Mouse (Mus musculus): ENCODE results near the gene Abca13. TPM values are rescaled to one million over a fixed set of nuclear protein-coding genes. Genes with fewer than 3 reads are reported as not detected.
"Not testable (repeated sequence)": the region's sequence is repeated elsewhere in the genome, so short reads cannot be mapped to it uniquely, and the experiment has no call there.

Gene Abca13
- polyA plus RNA-seq, 2 experiments, result 0.01 TPM; not detected in 1

- ATAC-seq (ENCODE audit: low FRiP score, low read depth) (no peak), DNase-seq (ENCODE audit: low spot score) (no peak)
- WGBS, result 79% methylated on average over 2 of the region's 2 CpGs
- H3K4me3 ChIP-seq (replicated peaks; ENCODE audit: low read length), result no peak overlapping the region
- no peaks in the 10 kb centered on the region for H3K27me3 ChIP-seq (ENCODE audit: control insufficient read depth, insufficient read depth, low read length)
- H3K4me2 ChIP-seq (replicated peaks; ENCODE audit: low read depth, low read length, severe bottlenecking), result no peak overlapping the region
- H3K9me3 ChIP-seq (ENCODE audit: control insufficient read depth, low read length), result no peaks in the 10 kb centered on the region
- TF ChIP-seq POLR2A (IDR thresholded peaks at IDR 0.05; ENCODE audit: borderline replicate concordance, extremely low read depth, insufficient read depth, insufficient read length), result no peak
- H3K36me3 ChIP-seq (ENCODE audit: control insufficient read depth, insufficient read depth, low read length), result no peaks in the 10 kb centered on the region
- no peaks in the 10 kb centered on the region for H3K4me1 ChIP-seq (ENCODE audit: control insufficient read depth, insufficient read depth, low read length)
- H3K27ac ChIP-seq (replicated peaks; ENCODE audit: low read depth, low read length), result no peak overlapping the region
- no peak overlapping the region for H3K9ac ChIP-seq (ENCODE audit: low read depth, low read length, severe bottlenecking)
Observed at GRCm38 (mm10) chr11:9439781-9440180, 248.0 kb downstream of the Abca13 start.

- H3K27me3 ChIP-seq (ENCODE audit: control insufficient read depth, insufficient read depth, low read length), result no peaks in the 10 kb centered on the region
- H3K4me1 ChIP-seq (ENCODE audit: control insufficient read depth, insufficient read depth, low read length), result no peaks in the 10 kb centered on the region
- H3K9ac ChIP-seq (ENCODE audit: low read depth, low read length, severe bottlenecking), result no peak overlapping the region
- H3K4me3 ChIP-seq (replicated peaks; ENCODE audit: low read length), result no peak overlapping the region
- WGBS, result 71% methylated on average over 4 of the region's 4 CpGs
- no peak overlapping the region for H3K27ac ChIP-seq (replicated peaks; ENCODE audit: low read depth, low read length)
- ATAC-seq (ENCODE audit: low FRiP score, low read depth) (no peak), DNase-seq (ENCODE audit: low spot score) (no peak)
- H3K36me3 ChIP-seq (ENCODE audit: control insufficient read depth, insufficient read depth, low read length), result no peaks in the 10 kb centered on the region
- no peak for TF ChIP-seq POLR2A (IDR thresholded peaks at IDR 0.05; ENCODE audit: borderline replicate concordance, extremely low read depth, insufficient read depth, insufficient read length)
- no peak overlapping the region for H3K4me2 ChIP-seq (replicated peaks; ENCODE audit: low read depth, low read length, severe bottlenecking)
- no peaks in the 10 kb centered on the region for H3K9me3 ChIP-seq (ENCODE audit: control insufficient read depth, low read length)
Observed at GRCm38 (mm10) chr11:9441192-9441591, 249.4 kb downstream of the Abca13 start.

- Histone ChIP-seq H3K36me3 (ENCODE audit: control insufficient read depth, insufficient read depth, low read length) (no peaks in the 10 kb centered on the region), H3K9me3 (ENCODE audit: control insufficient read depth, low read length) (no peaks in the 10 kb centered on the region), H3K27ac (replicated peaks; ENCODE audit: low read depth, low read length) (no peak overlapping the region), H3K9ac (ENCODE audit: low read depth, low read length, severe bottlenecking) (no peak overlapping the region), H3K4me2 (replicated peaks; ENCODE audit: low read depth, low read length, severe bottlenecking) (no peak overlapping the region), H3K4me3 (replicated peaks; ENCODE audit: low read length) (no peak overlapping the region), H3K27me3 (ENCODE audit: control insufficient read depth, insufficient read depth, low read length) (no peaks in the 10 kb centered on the region), H3K4me1 (ENCODE audit: control insufficient read depth, insufficient read depth, low read length) (no peaks in the 10 kb centered on the region)
- TF ChIP-seq POLR2A (IDR thresholded peaks at IDR 0.05; ENCODE audit: borderline replicate concordance, extremely low read depth, insufficient read depth, insufficient read length), result no peak
- no peak for ATAC-seq (ENCODE audit: low FRiP score, low read depth)
- 85% methylated on average over 1 of the region's 1 CpGs for WGBS
- DNase-seq (ENCODE audit: low spot score), result no peak
Observed at GRCm38 (mm10) chr11:9472400-9472799, 280.7 kb downstream of the Abca13 start.

GRCm38 (mm10) chr11:9481511-9481910, 289.8 kb downstream of the Abca13 start:
- no peaks in the 10 kb centered on the region for H3K4me1 ChIP-seq (ENCODE audit: control insufficient read depth, insufficient read depth, low read length)
- peak; percentile 39 for DNase-seq (ENCODE audit: low spot score)
- H3K27me3 ChIP-seq (ENCODE audit: control insufficient read depth, insufficient read depth, low read length), result no peaks in the 10 kb centered on the region
- no peaks in the 10 kb centered on the region for H3K9me3 ChIP-seq (ENCODE audit: control insufficient read depth, low read length)
- H3K9ac ChIP-seq (ENCODE audit: low read depth, low read length, severe bottlenecking), result no peak overlapping the region
- H3K4me3 ChIP-seq (replicated peaks; ENCODE audit: low read length), result no peak overlapping the region
- no peak overlapping the region for H3K4me2 ChIP-seq (replicated peaks; ENCODE audit: low read depth, low read length, severe bottlenecking)
- ATAC-seq (ENCODE audit: low FRiP score, low read depth), result no peak
- no peaks in the 10 kb centered on the region for H3K36me3 ChIP-seq (ENCODE audit: control insufficient read depth, insufficient read depth, low read length)
- no peak for TF ChIP-seq POLR2A (IDR thresholded peaks at IDR 0.05; ENCODE audit: borderline replicate concordance, extremely low read depth, insufficient read depth, insufficient read length)
- H3K27ac ChIP-seq (replicated peaks; ENCODE audit: low read depth, low read length), result no peak overlapping the region
- WGBS, result 16% methylated on average over 6 of the region's 6 CpGs

- no peaks in the 10 kb centered on the region for H3K27me3 ChIP-seq (ENCODE audit: control insufficient read depth, insufficient read depth, low read length)
- no peaks in the 10 kb centered on the region for H3K9me3 ChIP-seq (ENCODE audit: control insufficient read depth, low read length)
- ATAC-seq (ENCODE audit: low FRiP score, low read depth) (no peak), DNase-seq (ENCODE audit: low spot score) (no peak)
- H3K4me2 ChIP-seq (replicated peaks; ENCODE audit: low read depth, low read length, severe bottlenecking), result no peak overlapping the region
- no peak overlapping the region for H3K27ac ChIP-seq (replicated peaks; ENCODE audit: low read depth, low read length)
- no peak overlapping the region for H3K9ac ChIP-seq (ENCODE audit: low read depth, low read length, severe bottlenecking)
- H3K36me3 ChIP-seq (ENCODE audit: control insufficient read depth, insufficient read depth, low read length), result no peaks in the 10 kb centered on the region
- no peak for TF ChIP-seq POLR2A (IDR thresholded peaks at IDR 0.05; ENCODE audit: borderline replicate concordance, extremely low read depth, insufficient read depth, insufficient read length)
- WGBS, result 44% methylated on average over 5 of the region's 5 CpGs
- H3K4me1 ChIP-seq (ENCODE audit: control insufficient read depth, insufficient read depth, low read length), result no peaks in the 10 kb centered on the region
- H3K4me3 ChIP-seq (replicated peaks; ENCODE audit: low read length), result no peak overlapping the region
Observed at GRCm38 (mm10) chr11:9500326-9501142, 308.8 kb downstream of the Abca13 start.

- not testable (repeated sequence) for H3K27ac ChIP-seq (replicated peaks; ENCODE audit: low read depth, low read length); H3K4me3 ChIP-seq (replicated peaks; ENCODE audit: low read length); H3K9me3 ChIP-seq (ENCODE audit: control insufficient read depth, low read length); H3K9ac ChIP-seq (ENCODE audit: low read depth, low read length, severe bottlenecking); H3K4me2 ChIP-seq (replicated peaks; ENCODE audit: low read depth, low read length, severe bottlenecking); H3K27me3 ChIP-seq (ENCODE audit: control insufficient read depth, insufficient read depth, low read length); H3K36me3 ChIP-seq (ENCODE audit: control insufficient read depth, insufficient read depth, low read length); ATAC-seq (ENCODE audit: low FRiP score, low read depth); DNase-seq (ENCODE audit: low spot score); H3K4me1 ChIP-seq (ENCODE audit: control insufficient read depth, insufficient read depth, low read length)
- whole genome bisulfite sequencing, result 71% methylated on average over 2 of the region's 2 CpGs
Observed at GRCm38 (mm10) chr11:9514966-9515365, 323.2 kb downstream of the Abca13 start.

Data from limb, embryonic 14.5 days (tissue).